Mouse (Mus musculus) CH12.LX (cell line): Measurements from ENCODE around the gene Tnfrsf11a. TPM values are rescaled to one million over a fixed set of nuclear protein-coding genes. Genes with fewer than 3 reads are reported as not detected.

Experiments
- DNase-seq: peaks from one replicate; pipeline ENCODE4 v3.0.0-alpha.2; 2013; ENCODE audit errors: extremely low read depth
- H3K27ac ChIP-seq: 2 replicates; pipeline ENCODE4 v1.5.1; 2012; ENCODE audit warnings: low read depth, mild to moderate bottlenecking, control low read depth, moderate library complexity; ENCODE audit not compliant: insufficient read depth
- H3K27me3 ChIP-seq: replicated peaks from 2 replicates; pipeline ENCODE3; 2012; ENCODE audit warnings: inconsistent platforms
- H3K36me3 ChIP-seq, 2 experiments: replicated peaks in 1 of 2; 2 replicates each; pipeline versions ENCODE3 to v1.6.1; 2012; ENCODE audit warnings: inconsistent platforms in 1 of 2, low read length in 1 of 2, mild to moderate bottlenecking in 1 of 2, mixed read lengths in 1 of 2, moderate library complexity in 1 of 2; ENCODE audit not compliant: control insufficient read depth in 1 of 2, insufficient read depth in 1 of 2
- H3K4me1 ChIP-seq, 2 experiments: 2 replicates each; pipeline ENCODE4 v1.6.1; 2012; ENCODE audit warnings: inconsistent platforms in 1 of 2, moderate library complexity in 1 of 2; ENCODE audit not compliant: insufficient read depth in 2 of 2, control insufficient read depth in 1 of 2
- H3K4me2 ChIP-seq: 2 replicates; pipeline ENCODE4 v1.6.1; 2012; ENCODE audit warnings: low read depth, mild to moderate bottlenecking, control low read depth; ENCODE audit not compliant: poor library complexity, insufficient read depth, severe bottlenecking
- H3K4me3 ChIP-seq, 3 experiments: fragments of 150-350 bp in 1 of 3; sonication (generic) in 1 of 3; replicated peaks in 1 of 3; 2 replicates each; pipeline versions ENCODE3 to v1.5.1; 2011 to 2012; ENCODE audit warnings: low read depth in 2 of 3, low read length in 2 of 3, mild to moderate bottlenecking in 2 of 3, moderate library complexity in 2 of 3, control low read depth in 1 of 3, improper control_type of control experiment in 1 of 3, inconsistent platforms in 1 of 3, mixed read lengths in 1 of 3; ENCODE audit not compliant: poor library complexity in 1 of 3
- H3K79me2 ChIP-seq: replicated peaks from 2 replicates; pipeline ENCODE4 v1.6.1; 2012; ENCODE audit warnings: mild to moderate bottlenecking, moderate library complexity; ENCODE audit not compliant: control insufficient read depth, poor library complexity, insufficient read depth, severe bottlenecking; ENCODE audit errors: extremely low read depth
- H3K9ac ChIP-seq: 2 replicates; pipeline ENCODE4 v1.6.1; 2012; ENCODE audit warnings: low read depth, mild to moderate bottlenecking, control low read depth, moderate library complexity; ENCODE audit not compliant: insufficient read depth
- H3K9me3 ChIP-seq: replicated peaks from 2 replicates; pipeline ENCODE3; 2012; ENCODE audit warnings: low read length, inconsistent platforms, mixed read lengths
- BHLHE40 ChIP-seq: IDR thresholded peaks from 2 replicates; pipeline ENCODE4 v1.6.1; 2011; ENCODE audit warnings: mild to moderate bottlenecking, low read depth, low read length, improper control_type of control experiment
- CTCF ChIP-seq, 2 experiments: IDR thresholded peaks in 1 of 2; conservative IDR thresholded peaks in 1 of 2; 2 replicates each; pipeline ENCODE4 v1.5.1; 2011 to 2012; ENCODE audit warnings: low read depth in 2 of 2, low read length in 2 of 2, improper control_type of control experiment in 1 of 2, inconsistent platforms in 1 of 2, mild to moderate bottlenecking in 1 of 2, moderate library complexity in 1 of 2
- E2F4 ChIP-seq: IDR thresholded peaks from 2 replicates; pipeline ENCODE4 v1.6.1; 2011; ENCODE audit warnings: low read depth, low read length, improper control_type of control experiment; ENCODE audit not compliant: insufficient replicate concordance
- ELF1 ChIP-seq: IDR thresholded peaks from 2 replicates; pipeline ENCODE4 v1.6.1; 2014; ENCODE audit warnings: low read depth, mild to moderate bottlenecking, inconsistent platforms, low read length, improper control_type of control experiment
- ETS1 ChIP-seq: conservative IDR thresholded peaks from 2 replicates; pipeline ENCODE4 v1.6.1; 2012; ENCODE audit warnings: low read depth, mild to moderate bottlenecking, inconsistent platforms, low read length, improper control_type of control experiment, moderate library complexity
- GABPA ChIP-seq: IDR thresholded peaks from 2 replicates; pipeline ENCODE4 v1.6.1; 2012; ENCODE audit warnings: low read depth, low read length, improper control_type of control experiment, inconsistent platforms; ENCODE audit not compliant: insufficient replicate concordance
- HCFC1 ChIP-seq: IDR thresholded peaks from 2 replicates; pipeline ENCODE4 v1.6.1; 2012; ENCODE audit warnings: low read depth, mild to moderate bottlenecking, inconsistent platforms, low read length, improper control_type of control experiment
- IRF4 ChIP-seq: IDR thresholded peaks from 2 replicates; pipeline ENCODE4 v1.6.1; 2014; ENCODE audit warnings: low read depth, mild to moderate bottlenecking, inconsistent platforms, low read length, improper control_type of control experiment
- JUN ChIP-seq: IDR thresholded peaks from 2 replicates; pipeline ENCODE4 v1.6.1; 2011; ENCODE audit warnings: low read depth, mild to moderate bottlenecking, low read length, improper control_type of control experiment, moderate library complexity; ENCODE audit not compliant: insufficient read depth
- JUND ChIP-seq: conservative IDR thresholded peaks from 2 replicates; pipeline ENCODE4 v1.6.1; 2011; ENCODE audit warnings: low read depth, low read length, improper control_type of control experiment
- KAT2A ChIP-seq: IDR thresholded peaks from 2 replicates; pipeline ENCODE4 v1.6.1; 2012; ENCODE audit warnings: low read length, improper control_type of control experiment, inconsistent platforms; ENCODE audit not compliant: insufficient replicate concordance
- MAFK ChIP-seq: IDR thresholded peaks from 2 replicates; pipeline ENCODE4 v1.6.1; 2011; ENCODE audit warnings: low read length, improper control_type of control experiment; ENCODE audit not compliant: insufficient replicate concordance
- MAX ChIP-seq: IDR thresholded peaks from 2 replicates; pipeline ENCODE4 v1.6.1; 2011; ENCODE audit warnings: low read length, improper control_type of control experiment
- MAZ ChIP-seq: IDR thresholded peaks from 2 replicates; pipeline ENCODE4 v1.6.1; 2012; ENCODE audit warnings: low read depth, mild to moderate bottlenecking, inconsistent platforms, low read length, improper control_type of control experiment, moderate library complexity
- MEF2A ChIP-seq: IDR thresholded peaks from 2 replicates; pipeline ENCODE4 v1.6.1; 2014; ENCODE audit warnings: low read depth, mild to moderate bottlenecking, inconsistent platforms, low read length, improper control_type of control experiment, borderline replicate concordance
- MYC ChIP-seq: IDR thresholded peaks from 2 replicates; pipeline ENCODE4 v1.6.1; 2011; ENCODE audit warnings: low read depth, mild to moderate bottlenecking, improper control_type of control experiment, low read length
- NRF1 ChIP-seq: IDR thresholded peaks from 2 replicates; pipeline ENCODE4 v1.6.1; 2014; ENCODE audit warnings: low read depth, mild to moderate bottlenecking, inconsistent platforms, low read length, improper control_type of control experiment, moderate library complexity
- POLR2A ChIP-seq: IDR thresholded peaks from 2 replicates; pipeline ENCODE4 v1.6.1; 2011; ENCODE audit warnings: low read depth, mild to moderate bottlenecking, improper control_type of control experiment, low read length
- RAD21 ChIP-seq: IDR thresholded peaks from 2 replicates; pipeline ENCODE4 v1.6.1; 2011; ENCODE audit warnings: low read depth, mild to moderate bottlenecking, low read length, improper control_type of control experiment, moderate library complexity
- RCOR1 ChIP-seq: conservative IDR thresholded peaks from 2 replicates; pipeline ENCODE4 v1.6.1; 2012; ENCODE audit warnings: low read depth, mild to moderate bottlenecking, inconsistent platforms, low read length, improper control_type of control experiment
- SIN3A ChIP-seq: IDR thresholded peaks from 2 replicates; pipeline ENCODE4 v1.6.1; 2012; ENCODE audit warnings: low read length, improper control_type of control experiment, inconsistent platforms
- SMC3 ChIP-seq: IDR thresholded peaks from 2 replicates; pipeline ENCODE4 v1.6.1; 2011; ENCODE audit warnings: low read depth, low read length, improper control_type of control experiment
- TBP ChIP-seq: conservative IDR thresholded peaks from 2 replicates; pipeline ENCODE4 v1.6.1; 2011; ENCODE audit warnings: low read depth, low read length, improper control_type of control experiment
- UBTF ChIP-seq: IDR thresholded peaks from 2 replicates; pipeline ENCODE4 v1.6.1; 2012; ENCODE audit warnings: low read depth, mild to moderate bottlenecking, inconsistent platforms, low read length, improper control_type of control experiment, moderate library complexity
- USF1 ChIP-seq: IDR thresholded peaks from 2 replicates; pipeline ENCODE4 v1.6.1; 2014; ENCODE audit warnings: low read depth, mild to moderate bottlenecking, inconsistent platforms, low read length, improper control_type of control experiment
- ZC3H11A ChIP-seq: IDR thresholded peaks from 2 replicates; pipeline ENCODE4 v1.6.1; 2012; ENCODE audit warnings: low read depth, mild to moderate bottlenecking, inconsistent platforms, low read length, improper control_type of control experiment
- ZMIZ1 ChIP-seq: IDR thresholded peaks from 2 replicates; pipeline ENCODE4 v1.6.1; 2012; ENCODE audit warnings: low read depth, mild to moderate bottlenecking, inconsistent platforms, low read length, improper control_type of control experiment
- dilution Hi-C: fragments of 300-500 bp; cut with MboI; formaldehyde crosslinking; loops from 2 replicates; pipeline ENCODE4 v1.14.3; 2020; ENCODE audit warnings: low sequenced_read_pairs; ENCODE audit not compliant: extremely low pct_unique_long_range_greater_than_20kb, extremely low pct_ligation_motif_present
- in situ Hi-C: fragments of 300-500 bp; cut with MboI; formaldehyde crosslinking; loops from 3 replicates; pipeline ENCODE4 v1.14.3; 2019; ENCODE audit warnings: low sequenced_read_pairs, low pct_ligation_motif_present, low pct_unique_long_range_greater_than_20kb, mixed read lengths
- polyA plus RNA-seq: library from polyadenylated mRNA; unstranded; fragments of >175 nt; gene quantifications from 2 replicates; pipeline ENCODE4 v1.2.1, GENCODE M21; 2012; ENCODE audit warnings: low read depth; ENCODE audit not compliant: insufficient read length
- total RNA-seq, 2 experiments: library from RNA; depleted of rRNA; stranded (reverse); fragments of 300-350 nt in 1 of 2; fragments of >200 nt in 1 of 2; gene quantifications; 2 replicates each; pipeline ENCODE4 v1.2.3; 2012 to 2014

Gene Tnfrsf11a
- total and polyA plus RNA-seq, 3 experiments, result 0.20 to 2.5 (median 0.28) TPM

DNA sequence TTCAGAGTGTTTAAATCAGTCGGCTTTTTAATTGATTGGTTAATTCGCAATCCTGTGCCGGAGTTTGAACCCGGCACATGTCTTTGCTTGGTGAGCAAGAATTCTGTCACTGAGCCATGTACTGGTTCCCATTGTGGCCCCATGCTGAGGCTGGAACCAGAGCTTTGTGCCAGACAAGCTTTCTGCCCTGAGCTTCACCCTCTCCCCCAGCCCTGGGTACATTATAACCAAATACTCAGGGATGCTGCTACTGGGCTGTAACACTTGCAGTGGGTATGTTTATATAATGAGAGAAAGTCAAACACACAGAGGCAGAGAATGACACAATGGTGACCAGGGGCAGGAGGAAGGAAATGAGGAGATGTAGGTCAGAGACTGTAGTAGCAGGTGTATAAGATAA is 43.8 kb downstream of the Tnfrsf11a start:
- H3K79me2 ChIP-seq, result no peaks in the 10 kb centered on the region
- no peak for TF ChIP-seq JUND
- no peak for TF ChIP-seq BHLHE40
- TF ChIP-seq ELF1, result no peak
- TF ChIP-seq IRF4, result no peak
- TF ChIP-seq USF1, result no peak
- TF ChIP-seq MAFK, result no peak
- TF ChIP-seq ZMIZ1, result no peak
- no peak for TF ChIP-seq RCOR1
- no peak for TF ChIP-seq MAZ
- no peak for TF ChIP-seq POLR2A
- TF ChIP-seq MEF2A, result no peak
- TF ChIP-seq ZC3H11A, result no peak
- TF ChIP-seq ETS1, result no peak
- TF ChIP-seq MYC, result no peak
- no peak for TF ChIP-seq SIN3A
- TF ChIP-seq NRF1, result no peak
- no peak for TF ChIP-seq MAX
- TF ChIP-seq KAT2A, result no peak
- TF ChIP-seq SMC3, result no peak
- TF ChIP-seq RAD21, result no peak
- H3K27ac ChIP-seq, result no peak overlapping the region
- no peaks in the 10 kb centered on the region for H3K27me3 ChIP-seq
- no peak overlapping the region for H3K4me3 ChIP-seq
- no peak overlapping the region for H3K9ac ChIP-seq
- no peaks in the 10 kb centered on the region for H3K9me3 ChIP-seq
- DNase-seq, result no peak
- in situ Hi-C loops, result no loop called here
- no peaks in the 10 kb centered on the region for H3K4me1 ChIP-seq
- H3K4me2 ChIP-seq, result no peak overlapping the region
- dilution Hi-C loops, result no loop called here
- no peaks in the 10 kb centered on the region for H3K36me3 ChIP-seq

- no peaks in the 10 kb centered on the region for H3K27me3 ChIP-seq
- DNase-seq, result no peak
- TF ChIP-seq GABPA (no peak), JUN (no peak), ETS1 (no peak), HCFC1 (no peak), MAX (no peak), MAFK (no peak), UBTF (no peak), MEF2A (no peak), TBP (no peak), ZC3H11A (no peak), CTCF (conservative IDR thresholded peaks at IDR 0.05 in 1 of 2, IDR thresholded peaks at IDR 0.05 in 1 of 2; ENCODE audit: low read depth in 2 of 2, low read length in 2 of 2) (no peak), MAZ (no peak), E2F4 (no peak)
- H3K4me2 ChIP-seq, result no peak overlapping the region
- no peaks in the 10 kb centered on the region for H3K9me3 ChIP-seq
- H3K79me2 ChIP-seq, result no peaks in the 10 kb centered on the region
- no peaks in the 10 kb centered on the region for H3K4me1 ChIP-seq
- dilution Hi-C loops, result no loop called here
- H3K4me3 ChIP-seq, result no peak overlapping the region
- in situ Hi-C loops, result no loop called here
- no peak overlapping the region for H3K9ac ChIP-seq
- no peaks in the 10 kb centered on the region for H3K36me3 ChIP-seq
- H3K27ac ChIP-seq, result no peak overlapping the region
These were observed 44.5 kb downstream of the Tnfrsf11a start for GRCm38 (mm10) chr1:105824980-105825379.
